Mouse (Mus musculus) lung, postnatal 0 days (tissue): Measurements from ENCODE around the gene Igsf8.

Experiments used
- CTCF ChIP-seq: IDR thresholded peaks from 2 replicates; pipeline ENCODE4 v1.5.1; 2016; ENCODE audit warnings: antibody characterized with exemption, mild to moderate bottlenecking
- EP300 ChIP-seq: IDR thresholded peaks from 2 replicates; pipeline ENCODE4 v1.6.1; 2016; ENCODE audit warnings: antibody characterized with exemption, mild to moderate bottlenecking, control low read depth

GRCm38 (mm10) chr1:172284221-172284620 is 22.8 kb downstream of the Igsf8 start:
- TF ChIP-seq EP300 (no peak), CTCF (no peak)
